Mouse (Mus musculus) inflammation-experienced regulatory T-cells, adult 6 months (primary cell): ENCODE results near the gene Foxs1. TPM values are rescaled to one million over a fixed set of nuclear protein-coding genes. Genes with fewer than 3 reads are reported as not detected.

Experiments
- ATAC-seq: one replicate; pipeline ENCODE4 v1.8.0; 2017
- polyA plus RNA-seq, 3 experiments: library from polyadenylated mRNA; unstranded; fragments of 100-300 nt; shearing (Covaris generic); gene quantifications; one replicate each; pipeline ENCODE4 v1.2.1; 2017

Foxs1 gene
- polyA plus RNA-seq, 3 experiments from 2014 or later = not detected

DNA sequence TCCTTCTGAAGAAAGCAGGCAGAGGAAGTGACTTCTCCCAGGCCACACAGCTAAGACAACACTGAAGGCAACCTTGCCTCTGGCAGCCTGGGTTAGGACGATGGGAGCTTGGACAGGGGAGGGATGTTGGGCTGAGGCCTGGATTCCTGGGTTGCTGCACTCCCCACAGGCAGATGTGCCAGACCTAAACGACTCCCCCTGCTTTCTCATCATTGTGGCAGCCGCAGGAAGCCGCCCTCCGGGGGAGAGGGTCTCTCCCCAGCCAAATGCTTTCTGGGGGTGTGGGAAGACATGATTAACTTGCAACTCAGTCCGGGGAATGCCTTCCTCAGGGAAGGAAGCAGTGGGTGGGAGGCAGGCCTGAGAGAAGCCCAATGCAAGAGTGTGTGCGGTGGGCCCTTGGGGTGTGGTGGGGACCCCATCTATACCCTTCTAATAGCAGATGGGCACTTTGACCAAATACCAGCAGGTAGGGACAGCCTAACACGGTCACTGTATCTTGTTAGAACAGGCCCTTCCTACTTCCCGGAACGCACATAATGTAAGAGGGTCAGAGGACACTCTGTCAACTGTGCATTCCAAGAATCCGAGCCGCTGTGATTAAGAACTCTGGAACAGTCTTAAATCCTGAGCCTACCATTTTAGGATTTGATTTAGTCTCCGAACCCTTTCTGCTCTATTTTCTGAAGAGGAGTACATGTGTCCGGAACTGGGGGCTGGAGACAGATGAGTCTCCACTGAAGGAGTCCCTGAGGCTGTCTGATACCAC is 4.6 kb downstream of the Foxs1 start:
- no peak for ATAC-seq

DNA sequence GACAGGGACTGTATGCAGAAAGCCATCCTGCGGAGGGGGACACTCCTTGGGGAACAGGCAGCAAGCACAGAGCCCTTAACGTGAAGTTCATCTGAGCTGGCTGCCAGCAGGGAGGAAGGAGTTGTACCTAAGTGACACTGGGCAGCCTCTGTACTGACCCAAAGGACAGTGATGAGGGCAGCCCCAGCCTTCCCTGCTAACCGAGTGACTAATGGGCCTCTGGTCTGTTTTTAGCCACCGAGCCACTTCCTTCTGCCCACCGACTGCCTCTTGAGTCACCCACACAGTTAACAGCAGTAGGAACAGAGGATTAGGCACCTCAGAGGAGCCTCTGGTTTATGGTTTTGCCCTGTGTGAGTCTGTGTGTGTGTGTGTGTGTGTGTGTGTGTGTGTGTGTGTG is 5.6 kb downstream of the Foxs1 start:
- ATAC-seq = no peak

DNA sequence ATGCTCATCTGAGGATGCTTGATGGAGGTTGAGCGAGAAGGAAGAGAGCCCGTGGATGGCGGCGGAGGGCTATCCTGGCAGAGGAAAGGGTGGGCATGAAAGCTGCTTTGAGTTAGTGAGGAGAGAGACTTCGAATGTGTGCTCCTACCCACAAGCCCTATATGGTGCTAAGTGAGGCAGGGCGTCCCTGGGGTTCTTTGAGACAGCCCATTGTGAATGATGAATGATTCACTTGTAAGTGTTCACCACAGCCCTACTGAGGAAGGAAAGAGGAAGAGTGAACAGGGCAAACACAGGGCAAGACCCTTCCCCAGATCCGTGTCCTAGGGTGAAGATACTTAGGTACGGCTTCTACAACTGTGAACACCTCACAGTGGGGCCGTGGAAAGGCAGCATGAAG is 6.1 kb downstream of the Foxs1 start:
- no peak for ATAC-seq

DNA sequence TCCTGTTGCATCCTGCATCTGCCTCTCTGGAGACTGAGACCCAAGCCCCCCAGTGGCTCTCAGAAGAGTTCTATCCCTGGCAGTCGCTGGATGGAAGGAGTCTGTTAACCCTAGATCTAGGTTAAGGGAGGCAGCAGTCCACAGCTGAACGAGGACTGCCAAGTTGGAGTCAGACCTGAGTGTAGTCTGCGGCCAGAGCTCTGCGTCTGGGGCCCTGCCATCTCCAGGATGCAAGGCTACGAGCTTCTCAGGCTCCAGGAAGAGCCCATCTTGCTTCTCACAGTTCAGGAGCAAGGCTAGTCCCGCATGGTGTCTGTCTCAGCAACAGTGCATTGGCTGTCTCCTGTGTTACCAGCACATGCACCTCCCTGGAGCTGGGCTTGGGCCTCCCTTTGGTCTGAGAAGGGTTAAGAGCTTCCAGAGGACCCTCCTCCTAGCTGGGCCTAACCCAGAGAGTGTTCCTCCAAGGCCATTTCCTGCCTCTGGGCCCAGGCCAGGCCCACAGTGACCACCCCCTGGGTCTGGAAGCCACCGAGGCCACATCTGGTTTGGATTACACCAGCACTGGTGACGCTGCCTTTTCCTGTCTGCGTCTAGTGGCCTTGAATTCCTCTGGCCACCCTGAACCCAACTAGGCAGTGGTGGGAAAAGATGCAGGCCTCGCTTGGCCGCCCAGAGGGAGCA is 7.7 kb downstream of the Foxs1 start:
- ATAC-seq = no peak

DNA sequence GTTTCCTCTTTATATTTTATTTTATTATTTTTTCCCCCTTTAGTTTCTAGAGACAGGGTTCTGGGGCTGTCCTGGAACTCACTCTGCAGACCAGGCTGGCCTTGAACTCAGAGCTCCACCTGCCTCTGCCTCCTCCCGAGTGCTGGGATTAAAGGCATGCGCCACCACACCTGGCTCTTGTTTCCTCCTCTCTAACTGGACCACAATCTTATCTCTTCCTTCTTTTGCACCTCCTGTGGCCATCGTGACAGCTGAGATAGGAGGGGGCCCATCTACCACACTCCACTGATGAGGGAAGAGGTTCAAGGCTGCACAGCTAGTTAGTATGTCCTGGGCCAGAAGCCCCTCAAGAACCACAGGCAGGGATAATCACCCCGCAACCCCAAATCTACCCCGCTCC is 8.5 kb downstream of the Foxs1 start:
- no peak for ATAC-seq

DNA sequence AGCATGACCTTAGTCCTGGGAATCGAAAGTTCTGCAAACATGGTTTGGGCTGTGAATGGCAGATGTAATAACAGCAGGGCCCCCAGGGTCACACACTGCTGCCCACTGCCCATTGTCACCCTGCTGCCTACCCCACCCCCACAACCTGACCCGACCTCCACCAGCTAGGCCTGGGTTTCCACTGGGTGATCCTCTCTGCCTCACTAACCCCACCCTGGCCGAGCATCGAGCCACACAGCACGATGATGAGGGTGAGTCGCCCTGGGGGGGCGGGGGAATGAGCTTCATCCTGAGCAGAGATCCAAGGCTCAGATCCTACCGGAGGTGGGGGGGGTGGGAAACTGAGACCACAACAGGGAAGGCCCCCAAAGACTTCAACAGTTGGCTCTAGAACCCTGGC is 8.9 kb downstream of the Foxs1 start:
- ATAC-seq = no peak

DNA sequence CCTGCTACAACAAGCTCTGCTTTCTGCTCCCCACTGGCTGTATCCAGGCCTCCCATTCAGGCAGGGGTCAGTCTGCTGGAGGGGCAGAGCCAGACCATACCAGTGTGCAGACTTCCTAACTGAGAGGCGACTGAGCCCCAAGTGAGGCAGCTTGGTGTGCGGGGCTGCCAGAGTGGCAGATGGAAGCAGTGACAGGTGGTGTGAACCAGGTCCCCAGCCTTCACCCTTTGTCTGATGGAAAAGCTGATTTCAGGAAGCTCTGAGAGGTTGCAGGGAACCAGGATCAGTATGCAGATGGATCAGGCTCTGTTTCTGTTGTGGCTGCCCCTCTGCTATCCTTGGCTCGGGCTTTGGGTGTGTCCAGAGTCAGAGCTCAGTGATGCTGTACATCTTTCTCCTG is 9.4 kb downstream of the Foxs1 start:
- no peak for ATAC-seq

DNA sequence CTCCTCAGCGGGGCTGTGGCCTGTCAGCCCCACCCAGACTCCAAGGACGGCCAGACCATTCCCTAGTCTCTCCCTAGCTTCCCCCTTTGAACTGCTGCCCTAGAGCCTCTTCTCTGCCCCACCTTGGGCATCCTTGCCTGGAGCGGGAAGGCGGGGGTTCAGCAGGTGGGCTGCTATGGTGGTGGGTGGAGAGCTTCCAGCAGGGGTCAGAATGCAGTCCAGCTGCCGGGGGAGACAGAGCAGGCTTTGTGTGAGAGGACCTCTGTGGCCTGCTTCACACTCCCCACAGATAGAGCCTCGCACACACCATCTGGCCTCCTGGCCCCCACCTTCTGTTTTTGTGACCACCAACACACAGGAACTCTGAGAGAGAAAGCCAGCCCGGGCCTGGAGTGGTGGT is 10.6 kb downstream of the Foxs1 start:
- no peak for ATAC-seq

DNA sequence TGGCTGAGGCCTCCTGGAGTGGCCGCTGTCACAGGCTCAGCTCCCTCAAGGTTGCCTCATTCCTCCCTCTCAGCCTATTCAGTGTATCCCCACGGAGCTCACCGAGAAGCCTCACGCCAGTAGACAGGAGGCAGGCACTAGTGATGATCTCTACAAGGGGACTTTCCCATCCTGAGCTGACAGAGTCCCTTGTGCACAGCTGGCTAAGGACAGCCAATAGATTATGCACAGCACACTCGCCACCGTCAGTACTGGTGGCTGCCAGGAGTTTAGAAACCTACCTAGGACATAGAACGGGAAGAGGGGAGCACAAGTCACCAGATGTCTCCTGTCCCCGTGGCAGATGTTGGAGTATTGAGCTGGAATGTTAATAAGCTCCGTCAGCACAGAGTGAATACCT is 15.3 kb downstream of the Foxs1 start:
- no peak for ATAC-seq

DNA sequence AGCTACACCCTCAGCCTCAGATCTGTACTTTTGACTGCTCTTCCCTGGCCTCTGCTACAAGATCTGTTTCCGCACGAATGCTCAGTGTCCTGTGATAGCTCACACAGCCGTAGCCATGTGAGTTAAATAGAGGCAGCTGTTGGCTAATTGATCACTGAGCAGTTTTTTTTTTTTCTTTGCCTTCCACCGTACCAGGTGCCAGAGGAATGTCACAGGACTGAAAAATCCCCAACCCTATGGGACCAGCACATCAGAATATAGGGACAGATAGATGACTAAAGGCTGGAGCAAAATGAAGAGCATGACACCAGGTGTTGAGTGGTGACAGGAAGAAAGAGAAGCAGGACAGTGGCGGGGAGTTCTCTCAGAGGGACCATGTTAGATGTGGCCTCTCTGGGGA is 16.9 kb downstream of the Foxs1 start:
- no peak for ATAC-seq

DNA sequence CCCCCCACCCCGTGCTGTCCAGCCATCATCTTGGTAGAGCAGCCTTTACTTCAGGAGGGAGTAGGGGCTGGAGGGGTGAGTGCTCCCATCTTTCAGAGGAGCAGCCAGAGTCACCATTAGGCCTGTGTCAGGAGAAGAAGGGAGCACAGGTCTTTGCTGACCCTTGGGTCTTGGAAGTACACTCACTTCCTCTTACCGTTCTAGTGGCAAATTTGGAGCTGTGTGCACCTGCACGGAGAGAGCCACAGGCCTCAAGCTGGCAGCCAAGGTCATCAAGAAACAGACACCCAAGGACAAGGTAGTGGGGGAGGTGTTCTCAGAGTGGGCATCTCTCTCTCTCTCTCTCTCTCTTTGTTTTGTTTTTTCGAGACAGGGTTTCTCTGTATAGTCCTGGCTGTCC is 17.6 kb downstream of the Foxs1 start:
- no peak for ATAC-seq

DNA sequence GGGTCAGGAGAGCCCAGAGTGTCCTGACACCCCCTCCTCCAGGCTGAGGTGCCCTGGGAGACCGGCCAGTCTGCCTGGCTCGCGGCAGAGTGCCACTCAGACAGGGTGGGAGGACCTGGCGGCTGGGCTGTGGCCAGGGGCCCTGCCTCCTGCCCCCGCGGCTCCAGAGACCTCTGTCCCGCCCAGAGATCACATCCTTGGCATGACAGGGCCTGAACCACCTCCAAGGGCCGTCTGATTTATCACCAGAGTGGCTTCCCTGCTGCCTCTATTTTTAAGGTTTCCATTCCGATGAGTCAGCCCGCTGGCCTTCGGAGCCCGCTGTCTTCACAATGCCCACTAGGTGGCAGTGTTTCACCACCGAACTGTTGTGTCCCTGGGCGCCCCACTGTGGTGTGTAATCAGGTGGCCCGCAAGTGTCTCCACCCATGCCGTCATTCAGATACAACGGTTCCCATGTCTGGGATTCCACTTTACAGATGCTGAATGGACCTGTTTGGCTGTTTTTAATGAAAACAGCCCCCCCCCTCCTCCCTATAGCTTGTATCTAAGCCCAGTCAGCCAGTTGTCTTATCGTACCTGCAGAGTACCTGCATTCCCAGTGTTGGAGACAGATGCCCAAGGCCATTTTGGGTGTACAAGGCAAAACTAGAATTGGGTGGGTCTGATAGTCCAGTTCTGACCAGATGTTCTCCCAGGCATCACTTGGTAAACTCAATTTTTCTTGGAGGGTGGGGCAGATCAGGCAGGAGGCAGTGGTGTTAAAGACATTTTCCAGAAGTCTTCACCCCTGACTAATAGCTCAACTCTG is 18.5 kb downstream of the Foxs1 start:
- peak; percentile 91 for ATAC-seq

DNA sequence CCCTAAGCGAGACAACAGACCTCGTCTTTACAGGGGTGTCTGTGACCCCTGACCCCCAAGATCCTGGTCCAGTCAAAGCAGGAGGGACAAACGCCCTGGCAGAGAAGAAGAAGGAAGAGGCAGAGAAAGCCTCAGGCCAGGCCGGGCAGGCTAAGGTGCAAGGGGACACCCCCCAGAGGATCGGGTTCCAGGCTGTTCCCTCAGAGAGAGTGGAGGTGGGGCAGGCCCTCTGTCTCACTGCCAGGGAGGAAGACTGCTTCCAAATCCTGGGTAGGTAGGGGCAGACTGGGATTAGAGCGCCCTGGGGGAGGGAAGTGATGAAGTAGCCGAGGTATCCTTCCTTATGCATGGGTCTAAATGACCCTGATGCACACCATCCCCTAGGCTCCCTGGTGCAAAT is 19.5 kb downstream of the Foxs1 start:
- no peak for ATAC-seq

DNA sequence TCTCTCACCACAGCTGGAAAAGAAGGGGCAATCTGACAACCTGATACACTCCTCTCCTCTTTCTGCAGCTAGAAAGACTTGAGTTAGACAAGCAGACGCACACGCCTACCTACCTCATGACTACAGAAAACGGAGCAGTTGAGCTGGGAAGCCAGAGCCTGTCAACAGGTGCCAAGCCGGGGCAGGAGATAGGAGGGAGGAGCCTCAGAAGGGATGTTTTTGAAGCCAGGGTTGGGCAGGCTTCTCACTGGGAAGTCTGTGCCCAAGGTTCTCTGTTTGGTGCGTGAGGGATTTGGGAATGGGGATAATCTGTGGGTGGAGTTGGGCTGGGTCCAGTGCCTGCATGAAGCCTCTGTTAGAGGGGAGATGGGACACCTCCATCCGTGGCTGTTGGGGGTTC is 21.6 kb downstream of the Foxs1 start:
- no peak for ATAC-seq

DNA sequence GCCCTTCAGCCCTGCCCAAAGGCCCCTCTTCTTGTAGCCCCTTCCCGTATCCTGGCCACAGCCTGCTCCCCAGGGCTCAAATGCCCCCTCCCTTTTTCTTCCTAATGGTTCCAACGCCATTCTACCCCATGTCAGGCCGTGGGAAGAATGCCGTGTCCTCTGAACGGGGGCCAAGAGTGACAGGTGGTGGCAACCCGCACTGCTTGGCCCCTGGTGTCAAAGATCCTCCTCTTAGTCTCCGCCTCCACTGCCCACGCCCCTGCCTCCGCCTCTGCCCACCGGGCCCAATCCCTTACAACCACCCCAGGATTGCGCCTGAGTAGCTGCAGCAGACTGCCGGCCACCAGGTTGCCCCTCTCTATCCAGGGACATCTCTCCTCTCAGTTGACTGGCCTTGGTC is 22.0 kb downstream of the Foxs1 start, which contains the start of gene Mylk2:
Mylk2 (plus strand) TSS at position 322 of the 400 bp plus-strand sequence.
- ATAC-seq = no peak

DNA sequence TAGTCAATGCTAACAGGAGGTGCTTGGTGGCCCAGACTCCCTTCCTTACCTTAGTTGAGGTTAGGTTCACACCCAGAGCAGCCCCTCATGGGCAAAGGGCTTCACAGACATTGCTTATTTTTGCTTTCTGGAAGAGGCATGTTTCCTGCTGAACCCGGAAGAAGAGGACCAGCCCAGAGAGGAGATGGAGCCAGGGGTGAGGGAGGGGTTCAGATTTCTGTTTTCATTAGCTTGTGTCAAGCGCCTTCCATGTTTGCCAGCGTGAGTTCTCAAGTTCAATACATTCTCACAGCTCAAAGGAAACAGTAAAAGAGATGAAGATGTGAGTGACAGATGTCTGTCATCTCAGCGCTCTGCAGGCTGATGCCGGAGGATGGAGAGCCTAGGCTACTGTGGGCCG is 23.2 kb downstream of the Foxs1 start:
- ATAC-seq = no peak

DNA sequence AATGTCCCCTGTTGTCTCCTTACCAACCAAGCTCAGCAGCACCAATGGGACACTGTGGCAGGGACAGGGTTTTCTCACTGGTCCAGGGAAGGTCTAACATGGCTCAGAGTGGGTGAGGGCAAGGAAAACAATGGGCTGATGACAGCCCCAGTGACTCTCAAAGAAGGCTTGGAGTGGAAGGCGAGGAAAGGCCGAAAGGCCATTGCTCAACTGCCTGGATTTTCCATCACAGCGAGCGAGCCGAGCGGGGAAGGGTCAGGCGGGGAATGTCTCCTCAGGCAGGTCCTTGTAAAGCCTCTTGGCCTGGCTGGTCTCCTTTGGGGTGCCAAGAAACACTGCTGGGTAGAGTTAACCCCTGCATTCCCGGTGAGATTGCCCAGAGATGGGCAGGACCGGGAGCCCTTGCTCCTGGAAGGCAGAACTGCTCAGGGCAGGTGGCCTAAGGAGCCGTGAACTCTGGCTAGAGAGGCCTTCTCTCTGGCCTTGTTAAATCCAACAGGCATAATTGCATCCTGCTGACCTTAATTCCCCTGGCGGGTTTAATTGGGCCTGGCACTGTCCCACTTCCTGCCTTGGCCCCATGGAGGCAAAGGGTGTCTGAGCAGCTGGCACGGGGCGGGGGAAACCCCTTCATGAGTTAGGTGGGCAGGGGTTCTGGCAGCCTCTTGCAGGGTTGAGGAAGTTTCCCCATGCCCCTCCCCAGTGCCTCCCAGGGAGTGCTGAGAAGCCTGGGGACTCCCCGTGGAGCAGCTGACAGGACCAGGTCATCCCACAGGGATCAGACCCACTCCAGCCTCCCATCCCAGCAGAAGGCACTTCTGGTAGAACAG is 25.7 kb downstream of the Foxs1 start:
- ATAC-seq = no peak

DNA sequence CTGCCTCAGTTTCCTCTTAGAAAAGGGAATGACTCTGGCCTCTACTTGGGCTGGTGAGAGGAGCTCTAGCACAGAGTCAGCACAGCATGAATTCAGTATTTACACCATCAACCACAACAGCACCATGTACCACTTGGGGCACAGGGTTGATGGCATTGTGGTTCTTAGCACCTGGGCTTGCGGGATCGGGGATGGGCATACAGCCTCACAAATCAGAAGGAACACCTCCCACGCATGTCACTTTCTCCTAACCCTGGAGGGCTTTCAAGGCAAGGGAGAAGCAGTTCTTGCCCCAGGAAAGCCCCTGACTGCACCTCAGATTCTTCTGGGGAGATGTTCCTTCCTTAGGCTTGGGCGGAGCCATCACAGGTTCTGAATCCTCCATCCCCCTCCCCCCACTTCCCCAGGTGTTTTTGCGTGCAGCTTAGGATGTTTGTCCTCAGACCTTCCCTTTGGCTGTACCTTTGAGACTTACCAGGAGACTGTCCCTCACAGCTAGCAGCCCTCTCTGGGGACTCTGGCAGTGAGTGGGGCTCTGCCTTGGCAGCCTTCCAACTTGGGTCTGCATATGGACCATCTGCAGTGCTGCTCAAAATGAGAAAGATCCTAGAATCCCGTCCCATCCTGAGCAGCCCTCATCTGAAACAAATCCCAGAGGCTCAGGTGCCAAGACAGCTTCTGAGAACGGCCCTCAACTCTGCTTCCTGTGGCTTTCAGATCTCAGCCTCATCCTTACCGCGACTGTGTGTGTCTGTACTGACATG is 26.6 kb downstream of the Foxs1 start:
- ATAC-seq = peak; percentile 53

DNA sequence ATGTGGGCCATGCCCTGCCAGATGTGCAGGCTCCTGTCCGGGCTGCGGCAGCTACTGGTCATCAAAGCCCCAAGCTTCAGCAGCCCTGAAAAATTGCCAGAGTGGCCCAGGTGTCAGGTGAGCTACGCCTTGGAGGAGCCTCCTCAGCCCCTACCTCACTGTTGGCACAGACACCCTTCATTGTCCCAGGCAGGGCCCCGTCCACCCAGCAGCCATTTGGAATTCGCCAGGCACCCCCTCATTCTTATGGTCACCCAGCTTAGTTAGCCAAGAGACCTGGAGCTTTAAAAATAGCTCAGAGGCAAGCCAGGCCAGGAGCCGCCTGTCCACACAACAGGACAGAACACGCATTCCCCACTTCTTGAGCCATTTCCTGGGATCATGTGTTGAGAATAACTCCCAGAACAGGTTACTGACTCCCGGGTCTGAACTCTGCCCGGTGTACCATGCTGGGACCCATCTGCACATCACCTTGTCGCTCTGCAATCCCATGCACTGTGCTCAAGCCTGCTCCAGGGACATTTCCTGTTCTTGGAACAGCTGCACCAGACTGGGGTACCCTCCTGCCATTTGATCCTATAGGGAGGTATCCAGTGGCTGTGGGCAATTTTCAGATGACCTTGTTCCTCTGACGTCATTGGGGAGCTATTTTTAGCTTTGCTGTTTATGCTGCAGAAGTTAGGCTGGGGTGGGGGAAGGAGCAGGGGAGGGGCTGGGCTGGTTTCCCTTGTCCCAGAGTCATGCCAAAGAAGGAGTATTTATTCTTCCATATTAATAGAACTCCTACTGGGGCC is 27.8 kb downstream of the Foxs1 start:
- no peak for ATAC-seq

DNA sequence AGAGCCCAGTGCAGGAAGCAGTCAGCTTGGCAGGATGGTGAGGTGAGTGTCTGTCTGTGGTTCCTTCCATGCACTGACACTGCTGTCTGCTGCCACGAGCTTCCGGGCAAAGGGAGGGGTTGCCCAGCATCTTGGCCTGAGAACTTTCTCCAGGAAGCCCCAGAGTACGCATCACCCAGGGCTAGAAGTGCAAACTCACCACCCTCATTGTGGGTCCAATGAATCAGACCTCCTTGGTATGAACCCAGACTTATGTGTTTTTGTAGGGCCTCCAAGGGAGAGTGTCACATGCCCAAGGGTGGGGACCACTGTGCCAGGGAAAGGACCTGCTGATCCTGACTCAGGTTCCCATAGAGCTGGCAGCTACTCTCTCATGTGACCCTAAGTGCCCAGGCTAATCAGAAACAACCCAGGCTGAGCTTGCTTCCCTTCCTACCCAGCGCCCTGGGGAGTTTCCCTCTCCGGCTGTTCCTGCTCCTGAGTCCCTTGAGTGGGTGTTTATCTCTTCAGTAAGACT is 28.8 kb downstream of the Foxs1 start:
- peak; percentile 80 for ATAC-seq

DNA sequence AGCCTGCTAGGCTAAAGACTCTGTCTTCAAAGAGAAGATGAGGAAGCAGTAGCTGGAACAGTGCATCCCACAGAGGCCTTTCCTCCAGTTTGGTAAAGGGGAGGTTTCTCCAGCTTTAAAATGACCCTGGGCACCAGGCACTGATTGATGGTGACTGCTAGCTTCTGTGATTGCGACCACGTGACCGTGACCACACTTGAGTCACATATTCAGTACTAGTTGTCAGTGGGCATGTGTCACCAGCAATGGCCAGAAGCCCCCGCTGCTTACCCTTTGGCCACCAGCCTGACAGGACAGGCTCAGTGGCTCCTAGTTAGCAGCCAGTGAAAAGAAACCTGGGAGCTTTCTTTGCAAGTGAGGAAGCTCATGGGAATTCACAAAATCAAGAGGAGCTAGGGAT is 29.4 kb downstream of the Foxs1 start:
- no peak for ATAC-seq
